Mouse (Mus musculus) MEL (cell line): ENCODE measurements around the gene Colgalt2. TPM values are rescaled to one million over a fixed set of nuclear protein-coding genes. Genes with fewer than 3 reads are reported as not detected.

Experiments
- DNase-seq: peaks from one replicate; pipeline ENCODE4 v3.0.0; 2011; ENCODE audit warnings: low read depth, low spot score
- H3K27ac ChIP-seq: 2 replicates; pipeline ENCODE4 v1.5.1; 2012; ENCODE audit warnings: low read depth, mild to moderate bottlenecking, control low read depth, low read length, moderate library complexity; ENCODE audit not compliant: control insufficient read depth
- H3K27me3 ChIP-seq, 2 experiments: fragments of 150-350 bp in 1 of 2; sonication (generic) in 1 of 2; 2 replicates each; pipeline ENCODE4 v1.6.1; 2012; ENCODE audit warnings: low read length in 2 of 2, mild to moderate bottlenecking in 2 of 2, improper control_type of control experiment in 1 of 2, moderate library complexity in 1 of 2; ENCODE audit not compliant: insufficient read depth in 2 of 2, control insufficient read depth in 1 of 2
- H3K36me3 ChIP-seq, 2 experiments: 2 replicates each; pipeline ENCODE4 v1.6.1; 2012 to 2014; ENCODE audit warnings: low read length in 2 of 2, improper control_type of control experiment in 1 of 2, inconsistent platforms in 1 of 2, mild to moderate bottlenecking in 1 of 2; ENCODE audit not compliant: insufficient read depth in 2 of 2, control insufficient read depth in 1 of 2
- H3K4me1 ChIP-seq, 2 experiments: fragments of 150-350 bp in 1 of 2; sonication (generic) in 1 of 2; 2 replicates each; pipeline ENCODE4 v1.6.1; 2012; ENCODE audit warnings: low read length in 2 of 2, improper control_type of control experiment in 1 of 2, mild to moderate bottlenecking in 1 of 2; ENCODE audit not compliant: insufficient read depth in 2 of 2, control insufficient read depth in 1 of 2
- H3K4me3 ChIP-seq, 2 experiments: fragments of 150-350 bp in 1 of 2; sonication (generic) in 1 of 2; 2 replicates each; pipeline ENCODE4 v1.5.1; 2012; ENCODE audit warnings: low read depth in 2 of 2, low read length in 2 of 2, mild to moderate bottlenecking in 2 of 2, moderate library complexity in 2 of 2, control low read depth in 1 of 2, improper control_type of control experiment in 1 of 2; ENCODE audit not compliant: control insufficient read depth in 1 of 2, insufficient read depth in 1 of 2
- H3K79me2 ChIP-seq: 2 replicates; pipeline ENCODE4 v1.6.1; 2012; ENCODE audit warnings: mild to moderate bottlenecking, low read length, moderate library complexity; ENCODE audit not compliant: control insufficient read depth, poor library complexity, insufficient read depth
- H3K9ac ChIP-seq: 2 replicates; pipeline ENCODE4 v1.6.1; 2012; ENCODE audit warnings: low read depth, mild to moderate bottlenecking, control low read depth, low read length, moderate library complexity; ENCODE audit not compliant: control insufficient read depth, poor library complexity, severe bottlenecking
- H3K9me3 ChIP-seq: fragments of 150-350 bp; sonication (generic); replicated peaks from 2 replicates; pipeline ENCODE4 v1.6.1; 2012; ENCODE audit warnings: mild to moderate bottlenecking, low read length, improper control_type of control experiment, moderate library complexity; ENCODE audit not compliant: insufficient read depth
- BHLHE40 ChIP-seq: IDR thresholded peaks from 2 replicates; pipeline ENCODE4 v1.6.1; 2012; ENCODE audit warnings: low read depth, mild to moderate bottlenecking, inconsistent platforms, low read length, improper control_type of control experiment, borderline replicate concordance
- CTCF ChIP-seq, 3 experiments: IDR thresholded peaks in 2 of 3; conservative IDR thresholded peaks in 1 of 3; 2 replicates each; pipeline ENCODE4 v1.5.1; 2011 to 2012; ENCODE audit warnings: low read length in 3 of 3, low read depth in 2 of 3, mild to moderate bottlenecking in 2 of 3, improper control_type of control experiment in 1 of 3, inconsistent platforms in 1 of 3, mixed read lengths in 1 of 3, moderate library complexity in 1 of 3; ENCODE audit not compliant: control insufficient read depth in 1 of 3, insufficient read depth in 1 of 3, poor library complexity in 1 of 3, severe bottlenecking in 1 of 3
- GATA1 ChIP-seq: IDR thresholded peaks from 2 replicates; pipeline ENCODE4 v1.6.1; 2011; ENCODE audit warnings: low read depth, low read length, improper control_type of control experiment
- JUND ChIP-seq: IDR thresholded peaks from 2 replicates; pipeline ENCODE4 v1.6.1; 2011; ENCODE audit warnings: low read depth, mild to moderate bottlenecking, improper control_type of control experiment, low read length
- MAFK ChIP-seq: IDR thresholded peaks from 2 replicates; pipeline ENCODE4 v1.6.1; 2011; ENCODE audit warnings: low read depth, mild to moderate bottlenecking, low read length, improper control_type of control experiment, borderline replicate concordance
- MAX ChIP-seq: IDR thresholded peaks from 2 replicates; pipeline ENCODE4 v1.6.1; 2011; ENCODE audit warnings: low read length, improper control_type of control experiment
- MYB ChIP-seq: IDR thresholded peaks from 2 replicates; pipeline ENCODE4 v1.6.1; 2011; ENCODE audit warnings: mild to moderate bottlenecking, low read depth, low read length, improper control_type of control experiment
- NRF1 ChIP-seq: IDR thresholded peaks from 2 replicates; pipeline ENCODE4 v1.6.1; 2014; ENCODE audit warnings: low read depth, mild to moderate bottlenecking, inconsistent platforms, low read length, improper control_type of control experiment, moderate library complexity; ENCODE audit not compliant: poor library complexity, insufficient read depth, severe bottlenecking
- POLR2AphosphoS5 ChIP-seq: IDR thresholded peaks from 2 replicates; pipeline ENCODE4 v1.6.1; 2012; ENCODE audit warnings: low read depth, borderline replicate concordance, mild to moderate bottlenecking, inconsistent platforms, low read length, moderate library complexity, mixed read lengths
- RCOR1 ChIP-seq: IDR thresholded peaks from 2 replicates; pipeline ENCODE4 v1.6.1; 2012; ENCODE audit warnings: low read depth, mild to moderate bottlenecking, inconsistent platforms, low read length, improper control_type of control experiment
- SIN3A ChIP-seq: IDR thresholded peaks from 2 replicates; pipeline ENCODE4 v1.6.1; 2012; ENCODE audit warnings: low read length, improper control_type of control experiment, inconsistent platforms
- TBP ChIP-seq: IDR thresholded peaks from 2 replicates; pipeline ENCODE4 v1.8.0; 2011; ENCODE audit warnings: low read depth, low read length, improper control_type of control experiment
- TCF12 ChIP-seq: IDR thresholded peaks from 2 replicates; pipeline ENCODE4 v1.6.1; 2014; ENCODE audit warnings: low read depth, mild to moderate bottlenecking, inconsistent platforms, low read length, improper control_type of control experiment, moderate library complexity
- USF1 ChIP-seq: IDR thresholded peaks from 2 replicates; pipeline ENCODE4 v1.6.1; 2014; ENCODE audit warnings: low read depth, mild to moderate bottlenecking, inconsistent platforms, low read length, improper control_type of control experiment, moderate library complexity
- ZC3H11A ChIP-seq: IDR thresholded peaks from 2 replicates; pipeline ENCODE4 v1.6.1; 2012; ENCODE audit warnings: low read depth, mild to moderate bottlenecking, inconsistent platforms, low read length, improper control_type of control experiment
- ZNF384 ChIP-seq: IDR thresholded peaks from 2 replicates; pipeline ENCODE4 v1.6.1; 2012; ENCODE audit warnings: low read depth, mild to moderate bottlenecking, inconsistent platforms, low read length, improper control_type of control experiment
- polyA plus RNA-seq, 2 experiments: library from polyadenylated mRNA; stranded (reverse) in 1 of 2; unstranded in 1 of 2; fragments of >175 nt in 1 of 2; fragments of >200 nt in 1 of 2; gene quantifications; 2 replicates each; pipeline versions ENCODE4 v1.2.1 to v1.2.4; 2012; ENCODE audit warnings: low replicate concordance in 2 of 2, low read depth in 1 of 2; ENCODE audit not compliant: insufficient read length in 2 of 2, insufficient read depth in 1 of 2, missing spikeins in 1 of 2
- total RNA-seq: library from RNA; depleted of rRNA; stranded (reverse); fragments of 300-350 nt; gene quantifications from 2 replicates; pipeline ENCODE4 v1.2.3, GENCODE M21; 2012

Colgalt2 gene
- total and polyA plus RNA-seq, 3 experiments, result not detected

GRCm38 (mm10) chr1:152460931-152461330 lies 61.3 kb downstream of the Colgalt2 start:
- Histone ChIP-seq H3K27ac (no peak overlapping the region), H3K4me1 (no peaks in the 10 kb centered on the region), H3K9me3 (no peaks in the 10 kb centered on the region), H3K4me3 (no peak overlapping the region), H3K79me2 (no peaks in the 10 kb centered on the region), H3K36me3 (no peaks in the 10 kb centered on the region), H3K27me3 (peaks cover 3 to 4% of the 10 kb centered on the region in 2 experiments; a peak in 3 of 4 replicates)
- DNase-seq, result no peak
- TF ChIP-seq TCF12 (no peak), RCOR1 (no peak), MAX (no peak), NRF1 (no peak), ZNF384 (no peak), CTCF (IDR thresholded peaks at IDR 0.05 in 2 of 3, conservative IDR thresholded peaks at IDR 0.05 in 1 of 3; ENCODE audit: control insufficient read depth in 1 of 3, insufficient read depth in 1 of 3, low read depth in 2 of 3, low read length in 3 of 3, poor library complexity in 1 of 3, severe bottlenecking in 1 of 3) (no peak), POLR2AphosphoS5 (no peak), JUND (no peak), MAFK (no peak), SIN3A (no peak), BHLHE40 (no peak)
- TF ChIP-seq, all 39 proteins: peak for 0
- H3K9ac ChIP-seq, result no peak overlapping the region

GRCm38 (mm10) chr1:152461814-152462213 lies 62.2 kb downstream of the Colgalt2 start:
- Histone ChIP-seq H3K9ac (no peak overlapping the region), H3K27ac (no peak overlapping the region), H3K9me3 (no peaks in the 10 kb centered on the region), H3K4me1 (no peaks in the 10 kb centered on the region), H3K4me3 (no peak overlapping the region), H3K36me3 (no peaks in the 10 kb centered on the region)
- DNase-seq, result no peak
- TF ChIP-seq MYB (no peak), ZC3H11A (no peak), TBP (no peak), USF1 (no peak), ZNF384 (no peak), CTCF (IDR thresholded peaks at IDR 0.05 in 2 of 3, conservative IDR thresholded peaks at IDR 0.05 in 1 of 3; ENCODE audit: control insufficient read depth in 1 of 3, insufficient read depth in 1 of 3, low read depth in 2 of 3, low read length in 3 of 3, poor library complexity in 1 of 3, severe bottlenecking in 1 of 3) (no peak), NRF1 (no peak), GATA1 (no peak)
- TF ChIP-seq, all 39 proteins: peak for 0
- no peaks in the 10 kb centered on the region for H3K79me2 ChIP-seq
- H3K27me3 ChIP-seq, result peaks cover 3 to 4% of the 10 kb centered on the region in 2 experiments; a peak in 3 of 4 replicates
